Mouse (Mus musculus) erythroblast, embryonic 14.5 days (primary cell): ENCODE results near the gene Lgals3bp. TPM values are rescaled to one million over a fixed set of nuclear protein-coding genes. Genes with fewer than 3 reads are reported as not detected.
A peak's percentile ranks its signal among the peaks of the same experiment; 100 is the strongest.

Experiments
- H3K27me3 ChIP-seq: 2 replicates; pipeline ENCODE4 v1.6.1; 2012; ENCODE audit warnings: inconsistent platforms; ENCODE audit not compliant: control insufficient read depth
- H3K36me3 ChIP-seq: 2 replicates; pipeline ENCODE4 v1.6.1; 2012; ENCODE audit warnings: mild to moderate bottlenecking, inconsistent platforms; ENCODE audit not compliant: control insufficient read depth
- H3K4me1 ChIP-seq: 2 replicates; pipeline ENCODE4 v1.6.1; 2012; ENCODE audit warnings: inconsistent platforms; ENCODE audit not compliant: control insufficient read depth
- H3K4me3 ChIP-seq: replicated peaks from 2 replicates; pipeline ENCODE3; 2012; ENCODE audit warnings: moderate library complexity, mild to moderate bottlenecking, inconsistent platforms
- H3K9me3 ChIP-seq: 2 replicates; pipeline ENCODE4 v1.6.1; 2012; ENCODE audit warnings: low read length, inconsistent platforms, mixed read lengths; ENCODE audit not compliant: control insufficient read depth
- GATA1 ChIP-seq: IDR thresholded peaks from 2 replicates; pipeline ENCODE4 v1.6.1; 2012; ENCODE audit warnings: low read length, inconsistent platforms, mixed read lengths
- TAL1 ChIP-seq: IDR thresholded peaks from 3 replicates; pipeline ENCODE4 v1.6.1; 2012; ENCODE audit warnings: low read length, inconsistent platforms, mixed read lengths
- polyA plus RNA-seq: library from polyadenylated mRNA; stranded (reverse); fragments of >175 nt; gene quantifications from 2 replicates; pipeline ENCODE4 v1.2.3, GENCODE M21; 2012

Gene Lgals3bp
- polyA plus RNA-seq = 0.08 and 0.23 TPM in 2 replicates

GRCm38 (mm10) chr11:118401760-118402280 lies at the start of gene Lgals3bp:
TSS of gene Lgals3bp (minus strand) at chr11:118402092.
- TF ChIP-seq GATA1 (no peak), TAL1 (no peak)
- peaks cover 16% of the 10 kb centered on the region for H3K36me3 ChIP-seq
- peaks cover 20% of the 10 kb centered on the region for H3K4me1 ChIP-seq
- H3K4me3 ChIP-seq = peak within 1 kb of the TSS; percentile 21
- H3K9me3 ChIP-seq = no peaks in the 10 kb centered on the region
- no peaks in the 10 kb centered on the region for H3K27me3 ChIP-seq

GRCm38 (mm10) chr11:118451211-118451610 lies 49.3 kb upstream of the Lgals3bp start:
- Histone ChIP-seq H3K27me3 (no peaks in the 10 kb centered on the region), H3K9me3 (no peaks in the 10 kb centered on the region), H3K4me1 (no peaks in the 10 kb centered on the region), H3K4me3 (no peak overlapping the region), H3K36me3 (no peaks in the 10 kb centered on the region)
- no peak for TF ChIP-seq GATA1
- TF ChIP-seq TAL1 = no peak

- no peaks in the 10 kb centered on the region for H3K4me1 ChIP-seq
- TF ChIP-seq TAL1 (no peak), GATA1 (no peak)
Measured at GRCm38 (mm10) chr11:118448385-118448784, 46.5 kb upstream of the Lgals3bp start.

GRCm38 (mm10) chr11:118447346-118447745 lies 45.5 kb upstream of the Lgals3bp start:
- TF ChIP-seq GATA1 (no peak), TAL1 (no peak)
- Histone ChIP-seq H3K4me1 (no peaks in the 10 kb centered on the region), H3K9me3 (no peaks in the 10 kb centered on the region), H3K4me3 (no peak overlapping the region), H3K27me3 (no peaks in the 10 kb centered on the region), H3K36me3 (no peaks in the 10 kb centered on the region)

More at GRCm38 (mm10) chr11:118448385-118448784, 46.5 kb upstream of the Lgals3bp start:
- H3K9me3 ChIP-seq = no peaks in the 10 kb centered on the region
- no peaks in the 10 kb centered on the region for H3K27me3 ChIP-seq
- H3K36me3 ChIP-seq = no peaks in the 10 kb centered on the region
- H3K4me3 ChIP-seq = no peak overlapping the region

GRCm38 (mm10) chr11:118445843-118446242 lies 44.0 kb upstream of the Lgals3bp start:
- Histone ChIP-seq H3K9me3 (peaks cover 5% of the 10 kb centered on the region), H3K36me3 (no peaks in the 10 kb centered on the region), H3K4me3 (no peak overlapping the region), H3K27me3 (no peaks in the 10 kb centered on the region), H3K4me1 (no peaks in the 10 kb centered on the region; the same call in 1 of the 2 replicates)
- TF ChIP-seq GATA1 (no peak), TAL1 (no peak)

- peaks cover 5% of the 10 kb centered on the region for H3K9me3 ChIP-seq
- TF ChIP-seq GATA1 = no peak
- H3K27me3 ChIP-seq = no peaks in the 10 kb centered on the region
- no peak overlapping the region for H3K4me3 ChIP-seq
- H3K36me3 ChIP-seq = no peaks in the 10 kb centered on the region
- H3K4me1 ChIP-seq = no peaks in the 10 kb centered on the region; the same call in 1 of the 2 replicates
Measured at GRCm38 (mm10) chr11:118443201-118443970, 41.5 kb upstream of the Lgals3bp start.

- H3K9me3 ChIP-seq = peaks cover 5% of the 10 kb centered on the region
- H3K36me3 ChIP-seq = no peaks in the 10 kb centered on the region
- TF ChIP-seq GATA1 (no peak), TAL1 (no peak)
- H3K27me3 ChIP-seq = no peaks in the 10 kb centered on the region
- H3K4me3 ChIP-seq = no peak overlapping the region
- no peaks in the 10 kb centered on the region; the same call in 1 of the 2 replicates for H3K4me1 ChIP-seq
Measured at GRCm38 (mm10) chr11:118442691-118443090, 40.8 kb upstream of the Lgals3bp start.

- TF ChIP-seq GATA1 = no peak
- no peak for TF ChIP-seq TAL1
Measured at GRCm38 (mm10) chr11:118438665-118439414, 36.9 kb upstream of the Lgals3bp start.

GRCm38 (mm10) chr11:118436471-118436935 lies 34.6 kb upstream of the Lgals3bp start:
- no peaks in the 10 kb centered on the region; the same call in 1 of the 2 replicates for H3K27me3 ChIP-seq
- H3K4me1 ChIP-seq = peaks cover 8% of the 10 kb centered on the region

More at GRCm38 (mm10) chr11:118438665-118439414, 36.9 kb upstream of the Lgals3bp start:
- Histone ChIP-seq H3K9me3 (peaks cover 5% of the 10 kb centered on the region), H3K4me1 (peaks cover 5% of the 10 kb centered on the region), H3K36me3 (no peaks in the 10 kb centered on the region), H3K4me3 (no peak overlapping the region), H3K27me3 (no peaks in the 10 kb centered on the region)

More at GRCm38 (mm10) chr11:118436471-118436935, 34.6 kb upstream of the Lgals3bp start:
- Histone ChIP-seq H3K36me3 (no peaks in the 10 kb centered on the region), H3K9me3 (peaks cover 4% of the 10 kb centered on the region), H3K4me3 (no peak overlapping the region)
- TF ChIP-seq TAL1 (no peak), GATA1 (no peak)
